Mouse (Mus musculus) erythroblast, embryonic 14.5 days (primary cell): ENCODE data around the gene Atp2b2. TPM values are rescaled to one million over a fixed set of nuclear protein-coding genes. Genes with fewer than 3 reads are reported as not detected.

Experiments
- H3K27me3 ChIP-seq: 2 replicates; pipeline ENCODE4 v1.6.1; 2012; ENCODE audit warnings: inconsistent platforms; ENCODE audit not compliant: control insufficient read depth
- H3K36me3 ChIP-seq: 2 replicates; pipeline ENCODE4 v1.6.1; 2012; ENCODE audit warnings: mild to moderate bottlenecking, inconsistent platforms; ENCODE audit not compliant: control insufficient read depth
- H3K4me1 ChIP-seq: 2 replicates; pipeline ENCODE4 v1.6.1; 2012; ENCODE audit warnings: inconsistent platforms; ENCODE audit not compliant: control insufficient read depth
- H3K4me3 ChIP-seq: replicated peaks from 2 replicates; pipeline ENCODE3; 2012; ENCODE audit warnings: moderate library complexity, mild to moderate bottlenecking, inconsistent platforms
- H3K9me3 ChIP-seq: 2 replicates; pipeline ENCODE4 v1.6.1; 2012; ENCODE audit warnings: low read length, inconsistent platforms, mixed read lengths; ENCODE audit not compliant: control insufficient read depth
- GATA1 ChIP-seq: IDR thresholded peaks from 2 replicates; pipeline ENCODE4 v1.6.1; 2012; ENCODE audit warnings: low read length, inconsistent platforms, mixed read lengths
- TAL1 ChIP-seq: IDR thresholded peaks from 3 replicates; pipeline ENCODE4 v1.6.1; 2012; ENCODE audit warnings: low read length, inconsistent platforms, mixed read lengths
- polyA plus RNA-seq: library from polyadenylated mRNA; stranded (reverse); fragments of >175 nt; gene quantifications from 2 replicates; pipeline ENCODE4 v1.2.3, GENCODE M21; 2012

The Atp2b2 gene
- polyA plus RNA-seq, 1 experiment: not detected

- Histone ChIP-seq H3K4me3 (no peak overlapping the region), H3K27me3 (no peaks in the 10 kb centered on the region), H3K9me3 (no peaks in the 10 kb centered on the region), H3K36me3 (no peaks in the 10 kb centered on the region), H3K4me1 (no peaks in the 10 kb centered on the region)
- TF ChIP-seq GATA1 (no peak), TAL1 (no peak)
Observed at GRCm38 (mm10) chr6:113969751-113970150, 72.7 kb downstream of the Atp2b2 start.

- no peaks in the 10 kb centered on the region for H3K27me3 ChIP-seq
- TF ChIP-seq GATA1: no peak
- TF ChIP-seq TAL1: no peak
- no peaks in the 10 kb centered on the region for H3K4me1 ChIP-seq
- no peaks in the 10 kb centered on the region for H3K36me3 ChIP-seq
- H3K9me3 ChIP-seq: no peaks in the 10 kb centered on the region
- H3K4me3 ChIP-seq: no peak overlapping the region
Observed at GRCm38 (mm10) chr6:113962811-113963210, 79.6 kb downstream of the Atp2b2 start.

GRCm38 (mm10) chr6:113961658-113962057 lies 80.8 kb downstream of the Atp2b2 start:
- no peaks in the 10 kb centered on the region for H3K36me3 ChIP-seq
- TF ChIP-seq GATA1 (no peak), TAL1 (no peak)
- H3K9me3 ChIP-seq: no peaks in the 10 kb centered on the region
- H3K4me1 ChIP-seq: no peaks in the 10 kb centered on the region
- no peaks in the 10 kb centered on the region for H3K27me3 ChIP-seq
- H3K4me3 ChIP-seq: no peak overlapping the region

- Histone ChIP-seq H3K36me3 (no peaks in the 10 kb centered on the region), H3K4me3 (no peak overlapping the region), H3K4me1 (no peaks in the 10 kb centered on the region), H3K27me3 (no peaks in the 10 kb centered on the region), H3K9me3 (no peaks in the 10 kb centered on the region)
- TF ChIP-seq GATA1 (no peak), TAL1 (no peak)
Observed at GRCm38 (mm10) chr6:113959336-113959735, 83.1 kb downstream of the Atp2b2 start.

- no peak for TF ChIP-seq TAL1
- no peak for TF ChIP-seq GATA1
- Histone ChIP-seq H3K4me1 (no peaks in the 10 kb centered on the region), H3K36me3 (no peaks in the 10 kb centered on the region), H3K9me3 (no peaks in the 10 kb centered on the region), H3K27me3 (no peaks in the 10 kb centered on the region), H3K4me3 (no peak overlapping the region)
Observed at GRCm38 (mm10) chr6:113958714-113959113, 83.7 kb downstream of the Atp2b2 start.

GRCm38 (mm10) chr6:113958003-113958402 lies 84.4 kb downstream of the Atp2b2 start:
- H3K4me1 ChIP-seq: no peaks in the 10 kb centered on the region
- no peaks in the 10 kb centered on the region for H3K9me3 ChIP-seq
- TF ChIP-seq TAL1: no peak
- TF ChIP-seq GATA1: no peak
- no peaks in the 10 kb centered on the region for H3K27me3 ChIP-seq
- H3K4me3 ChIP-seq: no peak overlapping the region
- no peaks in the 10 kb centered on the region for H3K36me3 ChIP-seq

- Histone ChIP-seq H3K36me3 (no peaks in the 10 kb centered on the region), H3K4me3 (no peak overlapping the region), H3K9me3 (no peaks in the 10 kb centered on the region), H3K27me3 (no peaks in the 10 kb centered on the region), H3K4me1 (no peaks in the 10 kb centered on the region)
- TF ChIP-seq GATA1 (no peak), TAL1 (no peak)
Observed at GRCm38 (mm10) chr6:113957232-113957940, 85.0 kb downstream of the Atp2b2 start.

GRCm38 (mm10) chr6:113947515-113947914 lies 94.9 kb downstream of the Atp2b2 start:
- Histone ChIP-seq H3K4me1 (no peaks in the 10 kb centered on the region), H3K36me3 (no peaks in the 10 kb centered on the region), H3K4me3 (no peak overlapping the region), H3K9me3 (no peaks in the 10 kb centered on the region), H3K27me3 (no peaks in the 10 kb centered on the region)
- no peak for TF ChIP-seq TAL1
- no peak for TF ChIP-seq GATA1

GRCm38 (mm10) chr6:113942355-113942754 lies 100.1 kb downstream of the Atp2b2 start:
- Histone ChIP-seq H3K4me3 (no peak overlapping the region), H3K4me1 (no peaks in the 10 kb centered on the region)

GRCm38 (mm10) chr6:113941324-113941723 lies 101.1 kb downstream of the Atp2b2 start:
- H3K36me3 ChIP-seq: no peaks in the 10 kb centered on the region
- no peaks in the 10 kb centered on the region for H3K27me3 ChIP-seq
- H3K9me3 ChIP-seq: no peaks in the 10 kb centered on the region
- no peaks in the 10 kb centered on the region for H3K4me1 ChIP-seq
- TF ChIP-seq TAL1 (no peak), GATA1 (no peak)
- H3K4me3 ChIP-seq: no peak overlapping the region

More at GRCm38 (mm10) chr6:113942355-113942754, 100.1 kb downstream of the Atp2b2 start:
- no peaks in the 10 kb centered on the region for H3K27me3 ChIP-seq
- TF ChIP-seq TAL1: no peak
- TF ChIP-seq GATA1: no peak
- H3K9me3 ChIP-seq: no peaks in the 10 kb centered on the region
- H3K36me3 ChIP-seq: no peaks in the 10 kb centered on the region
